Mouse (Mus musculus) gastrocnemius, adult 2 months (tissue): ENCODE data around the gene Parp11. TPM values are rescaled to one million over a fixed set of nuclear protein-coding genes. Genes with fewer than 3 reads are reported as not detected.
A peak's percentile ranks its signal among the peaks of the same experiment; 100 is the strongest.
"Not testable (repeated sequence)": the region's sequence is repeated elsewhere in the genome, so short reads cannot be mapped to it uniquely, and the experiment has no call there.

ENCODE experiments used
- DNase-seq: peaks from one replicate; pipeline ENCODE4 v3.0.0; 2022
- H3K27ac ChIP-seq: fragments of 200-600 bp; 2 replicates; pipeline ENCODE4 v1.8.1; 2022; ENCODE audit warnings: mild to moderate bottlenecking
- H3K4me3 ChIP-seq: fragments of 200-600 bp; 2 replicates; pipeline ENCODE4 v1.8.1; 2022; ENCODE audit warnings: mild to moderate bottlenecking, moderate library complexity
- CTCF ChIP-seq: fragments of 200-600 bp; IDR thresholded peaks from 2 replicates; pipeline ENCODE4 v1.8.1; 2022; ENCODE audit warnings: antibody characterized with exemption, mild to moderate bottlenecking, moderate library complexity
- intact Hi-C: fragments of 180-260 bp; cut with DNase I; formaldehyde crosslinking; loops from one replicate; pipeline ENCODE4 v1.15.1; 2025
- total RNA-seq, 2 experiments: library from RNA; stranded (reverse); gene quantifications; 2 replicates each; pipeline ENCODE4 v1.2.3; 2021

Gene Parp11
- total RNA-seq, 2 experiments from 2014 or later: 3.3 to 3.6 TPM

DNA sequence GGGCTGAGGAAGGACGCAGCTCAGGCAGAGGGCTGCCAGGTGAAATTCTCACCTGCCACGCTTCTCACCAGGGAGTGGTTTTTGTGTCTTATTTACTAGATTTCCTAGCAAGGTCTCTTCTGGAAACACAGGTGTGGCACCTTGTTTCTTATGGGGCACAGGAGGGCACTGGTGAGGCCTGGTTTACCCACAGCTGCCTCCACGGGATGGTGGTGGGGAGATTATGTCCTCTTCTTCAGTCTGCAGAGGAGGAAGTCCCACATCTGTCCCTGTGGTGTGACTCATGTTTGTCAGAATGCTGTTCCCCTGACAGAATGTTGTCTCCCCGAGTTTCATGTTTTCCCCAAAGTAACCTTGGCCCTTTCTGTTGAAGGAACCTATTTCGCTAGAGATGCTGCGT, 44.4 kb downstream of the Parp11 start:
- intact Hi-C loops: no loop called here
- TF ChIP-seq CTCF: no peak
- no peak for DNase-seq
- H3K27ac ChIP-seq: no peak overlapping the region
- H3K4me3 ChIP-seq: no peak overlapping the region

GRCm38 (mm10) chr6:127492561-127492960, 45.9 kb downstream of the Parp11 start:
- no peak for TF ChIP-seq CTCF
- intact Hi-C loops: no loop called here
- H3K4me3 ChIP-seq: no peak overlapping the region
- DNase-seq: no peak
- no peak overlapping the region for H3K27ac ChIP-seq

DNA sequence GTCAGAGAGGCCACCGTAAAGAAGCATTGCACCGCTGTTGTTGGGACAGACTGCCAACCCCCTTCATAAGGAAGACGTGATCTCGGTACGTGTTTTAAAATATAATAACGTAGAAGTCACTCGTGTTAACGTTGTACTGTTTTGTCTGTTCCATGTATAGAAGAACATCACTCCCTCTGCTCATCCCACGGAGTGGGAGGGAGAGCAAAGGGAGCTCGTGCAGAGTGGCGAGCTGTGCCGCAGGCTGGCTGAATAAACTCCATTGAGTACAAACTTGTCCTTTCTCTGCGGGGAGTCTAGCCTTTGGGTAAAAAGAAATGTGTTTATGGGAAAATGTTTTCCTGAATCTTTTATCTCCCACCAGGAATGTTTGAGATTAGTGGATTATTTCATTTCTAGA, 47.1 kb downstream of the Parp11 start:
- no peak overlapping the region for H3K27ac ChIP-seq
- no peak overlapping the region for H3K4me3 ChIP-seq
- no peak for TF ChIP-seq CTCF
- DNase-seq: no peak
- intact Hi-C loops: no loop called here

- intact Hi-C loops: no loop called here
- DNase-seq: no peak
- H3K27ac ChIP-seq: no peak overlapping the region
- H3K4me3 ChIP-seq: no peak overlapping the region
- TF ChIP-seq CTCF: no peak
Observed at GRCm38 (mm10) chr6:127494357-127494756, 47.7 kb downstream of the Parp11 start.

DNA sequence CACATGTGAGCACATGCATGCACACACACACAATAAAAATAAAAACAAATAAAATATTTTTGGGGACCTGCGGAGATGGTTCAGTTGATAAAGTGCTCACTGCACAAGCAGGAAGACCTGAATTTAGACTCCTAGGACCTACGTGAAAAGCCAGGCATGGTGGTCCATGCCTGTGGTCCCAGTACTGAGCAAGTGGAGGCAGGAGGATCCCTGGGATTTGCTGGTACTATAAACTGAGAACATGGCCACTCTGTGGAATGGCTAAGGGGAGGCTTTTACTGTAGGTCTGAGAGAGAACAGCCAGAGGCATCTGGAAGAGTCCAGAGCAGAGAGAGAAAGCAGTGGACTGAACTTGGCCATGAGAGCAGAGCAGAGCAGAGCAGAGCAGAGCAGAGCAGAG, 48.6 kb downstream of the Parp11 start:
- Histone ChIP-seq H3K4me3 (no peak overlapping the region), H3K27ac (no peak overlapping the region)
- no peak for DNase-seq
- intact Hi-C loops: no loop called here
- TF ChIP-seq CTCF: no peak

DNA sequence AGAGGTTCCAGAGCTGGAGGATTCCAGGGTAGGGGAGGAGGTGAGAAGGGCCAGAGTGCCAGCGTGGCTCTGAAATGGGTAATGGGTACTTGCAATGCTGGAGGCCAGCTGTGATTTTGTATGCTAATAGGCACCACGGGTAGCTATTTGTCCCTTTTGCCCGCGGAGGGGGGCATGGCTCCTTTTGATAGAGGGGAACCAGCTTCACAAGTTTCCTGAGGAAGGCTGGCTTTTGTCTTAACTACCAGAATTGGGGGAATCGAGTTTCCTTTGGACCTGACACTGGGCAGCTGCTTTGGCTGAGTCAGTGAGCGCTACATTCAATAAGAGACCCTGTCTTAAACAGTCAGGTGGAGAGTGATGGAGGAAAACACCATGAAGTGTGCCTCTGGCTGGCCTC, 49.2 kb downstream of the Parp11 start:
- intact Hi-C loops: no loop called here
- Histone ChIP-seq H3K4me3 (no peak overlapping the region), H3K27ac (no peak overlapping the region)
- DNase-seq: no peak
- no peak for TF ChIP-seq CTCF

GRCm38 (mm10) chr6:127496841-127497656, 50.4 kb downstream of the Parp11 start:
- DNase-seq: no peak
- Histone ChIP-seq H3K27ac (no peak overlapping the region), H3K4me3 (no peak overlapping the region)
- intact Hi-C loops: no loop called here
- no peak for TF ChIP-seq CTCF

- TF ChIP-seq CTCF: no peak
- Histone ChIP-seq H3K27ac (no peak overlapping the region), H3K4me3 (no peak overlapping the region)
- intact Hi-C loops: no loop called here
- DNase-seq: no peak
Observed at GRCm38 (mm10) chr6:127500119-127500518, 53.5 kb downstream of the Parp11 start.

- no peak for DNase-seq
- TF ChIP-seq CTCF: no peak
- intact Hi-C loops: no loop called here
Observed at GRCm38 (mm10) chr6:127500806-127501205, 54.2 kb downstream of the Parp11 start.

DNA sequence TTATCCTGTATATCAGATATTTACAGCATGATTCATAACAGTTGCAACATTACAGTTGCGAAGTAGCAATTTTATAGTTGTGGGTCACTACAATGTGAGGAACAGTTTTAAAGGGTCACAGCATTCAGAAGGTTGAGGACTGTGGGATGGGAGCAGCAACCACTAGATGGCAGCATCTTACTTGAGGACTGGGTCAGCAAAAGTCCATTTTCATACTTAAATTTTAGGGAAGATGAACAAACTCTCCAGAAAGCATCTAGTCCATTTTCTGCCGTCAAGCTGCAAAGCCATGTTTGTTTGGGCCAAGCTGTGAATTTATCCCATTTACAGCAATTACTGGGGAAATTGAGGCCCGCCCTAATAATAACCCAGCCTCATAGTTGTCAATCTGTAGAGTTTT, 55.9 kb downstream of the Parp11 start:
- H3K27ac ChIP-seq: no peak overlapping the region
- peak; percentile 29 for DNase-seq
- intact Hi-C loops: no loop called here
- no peak overlapping the region for H3K4me3 ChIP-seq
- peak; percentile 78 for TF ChIP-seq CTCF

More at GRCm38 (mm10) chr6:127500806-127501205, 54.2 kb downstream of the Parp11 start:
- no peak overlapping the region for H3K27ac ChIP-seq
- no peak overlapping the region for H3K4me3 ChIP-seq

DNA sequence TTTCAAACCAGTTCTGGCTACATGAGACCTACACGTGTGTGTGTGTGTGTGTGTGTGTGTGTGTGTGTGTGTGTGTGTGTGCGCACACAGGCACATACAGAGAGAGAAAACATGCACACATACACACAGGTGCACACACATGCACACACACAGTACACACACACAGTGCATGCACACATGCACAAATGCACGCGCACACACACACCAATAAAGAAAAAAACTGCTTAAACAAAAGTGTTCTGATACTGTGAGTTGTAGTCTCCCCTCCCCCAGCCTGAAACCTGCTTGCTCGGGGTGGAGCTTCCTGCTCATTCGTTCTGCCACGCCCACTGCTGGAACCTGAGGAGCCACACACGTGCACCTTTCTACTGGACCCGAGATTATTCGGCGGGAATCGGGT, 67.1 kb downstream of the Parp11 start:
- intact Hi-C loops, H3K4me3 ChIP-seq, DNase-seq, H3K27ac ChIP-seq: not testable (repeated sequence)

GRCm38 (mm10) chr6:127521176-127521575, 74.5 kb downstream of the Parp11 start:
- Histone ChIP-seq H3K27ac (no peak overlapping the region), H3K4me3 (no peak overlapping the region)
- TF ChIP-seq CTCF: no peak
- DNase-seq: no peak
- intact Hi-C loops: no loop called here

- DNase-seq: no peak
- TF ChIP-seq CTCF: no peak
- no peak overlapping the region for H3K27ac ChIP-seq
- H3K4me3 ChIP-seq: no peak overlapping the region
- intact Hi-C loops: no loop called here
Observed at GRCm38 (mm10) chr6:127522326-127522725, 75.7 kb downstream of the Parp11 start.

DNA sequence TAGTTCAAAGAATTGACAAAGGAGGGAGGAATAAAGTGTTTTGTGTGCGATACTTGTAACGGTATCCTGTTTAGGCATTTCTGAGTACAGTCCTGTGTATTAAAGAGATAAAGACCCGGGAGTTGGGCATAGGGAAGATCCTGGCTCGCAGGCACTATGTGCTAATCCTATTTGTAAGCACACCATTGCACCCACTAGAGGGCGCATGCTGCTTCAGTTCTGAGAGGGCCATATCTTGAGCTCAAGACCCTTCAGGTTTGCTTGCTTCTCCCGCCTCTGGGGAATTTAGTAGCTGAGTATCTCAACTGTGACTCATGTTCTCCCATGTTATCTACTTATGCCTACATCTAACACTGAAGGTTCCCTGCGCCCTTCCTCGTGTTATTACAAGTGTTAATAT, 77.8 kb downstream of the Parp11 start:
- H3K27ac ChIP-seq: no peak overlapping the region
- peak; percentile 70 for TF ChIP-seq CTCF
- H3K4me3 ChIP-seq: no peak overlapping the region
- intact Hi-C loops: no loop called here
- peak; percentile 56 for DNase-seq
